Mouse (Mus musculus) gonadal fat pad, adult 2 months (tissue): ENCODE results near the gene Lpar1. TPM values are rescaled to one million over a fixed set of nuclear protein-coding genes. Genes with fewer than 3 reads are reported as not detected.

Experiments used
- DNase-seq: peaks from one replicate; pipeline ENCODE4 v3.0.0-alpha.2; 2012; ENCODE audit warnings: low read depth
- polyA plus RNA-seq: library from polyadenylated mRNA; depleted of rRNA; stranded (reverse); fragments of >200 nt; gene quantifications from 2 replicates; pipeline ENCODE4 v1.2.3, GENCODE M21; 2012

Gene Lpar1
- polyA plus RNA-seq, 1 experiment: 29.2 TPM

- DNase-seq: no peak
These were observed 46.9 kb downstream of the Lpar1 start for GRCm38 (mm10) chr4:58506539-58507527.

GRCm38 (mm10) chr4:58504250-58504649 lies 49.4 kb downstream of the Lpar1 start:
- DNase-seq: no peak

- DNase-seq: no peak
These were observed 52.5 kb downstream of the Lpar1 start for GRCm38 (mm10) chr4:58501012-58501777.

- DNase-seq: no peak
These were observed 53.9 kb downstream of the Lpar1 start for GRCm38 (mm10) chr4:58499831-58500230.

- no peak for DNase-seq
These were observed 54.5 kb downstream of the Lpar1 start for GRCm38 (mm10) chr4:58499241-58499640.

- no peak for DNase-seq
These were observed 55.0 kb downstream of the Lpar1 start for GRCm38 (mm10) chr4:58498734-58499133.

GRCm38 (mm10) chr4:58497284-58497683 lies 56.4 kb downstream of the Lpar1 start:
- DNase-seq: no peak

GRCm38 (mm10) chr4:58496743-58497142 lies 57.0 kb downstream of the Lpar1 start:
- no peak for DNase-seq

- no peak for DNase-seq
These were observed 62.0 kb downstream of the Lpar1 start for GRCm38 (mm10) chr4:58491742-58492141.

GRCm38 (mm10) chr4:58490374-58490773 lies 63.3 kb downstream of the Lpar1 start:
- DNase-seq: no peak

GRCm38 (mm10) chr4:58478564-58478963 lies 75.1 kb downstream of the Lpar1 start:
- DNase-seq: no peak

- DNase-seq: no peak
These were observed 76.0 kb downstream of the Lpar1 start for GRCm38 (mm10) chr4:58477691-58478090.

GRCm38 (mm10) chr4:58471203-58471910 lies 82.3 kb downstream of the Lpar1 start:
- no peak for DNase-seq

GRCm38 (mm10) chr4:58469651-58470592 lies 83.8 kb downstream of the Lpar1 start:
- DNase-seq: no peak

- DNase-seq: no peak
These were observed 84.7 kb downstream of the Lpar1 start for GRCm38 (mm10) chr4:58469035-58469434.

GRCm38 (mm10) chr4:58465586-58465985 lies 88.1 kb downstream of the Lpar1 start:
- DNase-seq: no peak

- no peak for DNase-seq
These were observed 89.1 kb downstream of the Lpar1 start for GRCm38 (mm10) chr4:58464390-58465164.

GRCm38 (mm10) chr4:58462990-58463389 lies 90.7 kb downstream of the Lpar1 start:
- DNase-seq: no peak

GRCm38 (mm10) chr4:58462586-58462985 lies 91.1 kb downstream of the Lpar1 start:
- DNase-seq: no peak

- no peak for DNase-seq
These were observed 100.4 kb downstream of the Lpar1 start for GRCm38 (mm10) chr4:58453334-58453733.
